Mouse (Mus musculus) brown adipose tissue, adult 24 weeks (tissue): Measurements from ENCODE around the gene Uqcc1. TPM values are rescaled to one million over a fixed set of nuclear protein-coding genes. Genes with fewer than 3 reads are reported as not detected.
A peak's percentile ranks its signal among the peaks of the same experiment; 100 is the strongest.

ENCODE experiments used
- H3K27ac ChIP-seq: fragments of 200-500 bp; replicated peaks from 2 replicates; pipeline ENCODE4 v1.5.1; 2012; ENCODE audit warnings: low read depth, mild to moderate bottlenecking, low read length
- H3K4me1 ChIP-seq: fragments of 200-500 bp; 2 replicates; pipeline ENCODE4 v1.6.1; 2012; ENCODE audit warnings: low read length, mixed read lengths; ENCODE audit not compliant: control insufficient read depth, insufficient read depth, insufficient read length
- H3K4me3 ChIP-seq: fragments of 200-500 bp; 2 replicates; pipeline ENCODE4 v1.5.1; 2012; ENCODE audit warnings: low read depth, mild to moderate bottlenecking, low read length, moderate library complexity; ENCODE audit not compliant: insufficient read depth
- polyA plus RNA-seq: library from polyadenylated mRNA; stranded (reverse); fragments of >200 nt; gene quantifications from 2 replicates; pipeline ENCODE4 v1.2.4, GENCODE M21; 2012; ENCODE audit not compliant: missing spikeins, insufficient read depth, insufficient read length

Uqcc1 gene
- 178 and 202 TPM in 2 replicates for polyA plus RNA-seq

DNA sequence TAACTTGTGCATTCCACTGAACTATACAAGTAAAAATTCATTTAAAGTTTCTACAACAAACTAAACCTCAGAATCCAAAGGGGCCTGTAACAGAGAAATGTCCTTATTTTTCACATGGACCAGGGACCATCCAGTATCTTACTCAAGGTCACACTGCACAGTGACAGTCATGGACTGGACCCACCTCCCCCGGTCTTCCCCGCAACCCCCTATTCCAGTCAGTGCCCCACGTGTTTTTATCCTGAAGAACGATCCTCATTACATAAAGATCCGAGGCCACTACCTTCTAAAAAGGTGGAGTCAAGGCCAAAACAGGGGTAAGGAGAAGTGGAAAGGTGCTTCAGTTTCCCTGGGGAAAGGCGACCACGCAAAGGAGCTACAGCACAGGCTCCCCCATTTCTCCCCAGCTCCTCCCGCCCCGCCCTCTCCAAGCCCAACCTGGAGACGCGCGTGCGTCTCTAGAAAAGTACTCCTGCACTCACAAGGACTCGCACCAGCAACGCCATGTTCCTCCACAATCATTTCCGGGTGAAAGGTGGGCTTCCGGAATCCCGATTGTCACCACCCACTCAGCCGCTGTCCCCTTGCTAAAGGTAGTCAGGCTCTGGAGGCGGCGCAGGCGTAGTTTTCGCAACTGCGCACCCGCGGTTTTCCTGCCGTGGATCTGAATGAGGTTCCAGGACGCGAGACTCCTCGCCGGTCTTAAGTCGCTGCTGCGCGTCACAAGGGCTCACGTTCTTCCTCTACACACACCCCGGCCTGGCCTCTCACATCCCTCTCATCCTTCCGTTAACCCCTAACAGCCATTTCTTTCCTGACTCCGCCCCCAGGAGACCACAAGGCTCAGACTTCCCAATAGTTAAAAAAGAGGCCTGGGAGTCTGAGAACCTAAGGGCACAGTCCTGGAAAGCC lies at the start of gene Uqcc1:
Gene Uqcc1, minus strand, starts transcription at position 780 of the 912 bp plus-strand sequence.
- Histone ChIP-seq H3K4me3 (peak within 1 kb of the TSS; percentile 65), H3K27ac (peak within 1 kb of the TSS; percentile 67), H3K4me1 (peaks cover 5% of the 10 kb centered on the region; the same call in 1 of the 2 replicates)

DNA sequence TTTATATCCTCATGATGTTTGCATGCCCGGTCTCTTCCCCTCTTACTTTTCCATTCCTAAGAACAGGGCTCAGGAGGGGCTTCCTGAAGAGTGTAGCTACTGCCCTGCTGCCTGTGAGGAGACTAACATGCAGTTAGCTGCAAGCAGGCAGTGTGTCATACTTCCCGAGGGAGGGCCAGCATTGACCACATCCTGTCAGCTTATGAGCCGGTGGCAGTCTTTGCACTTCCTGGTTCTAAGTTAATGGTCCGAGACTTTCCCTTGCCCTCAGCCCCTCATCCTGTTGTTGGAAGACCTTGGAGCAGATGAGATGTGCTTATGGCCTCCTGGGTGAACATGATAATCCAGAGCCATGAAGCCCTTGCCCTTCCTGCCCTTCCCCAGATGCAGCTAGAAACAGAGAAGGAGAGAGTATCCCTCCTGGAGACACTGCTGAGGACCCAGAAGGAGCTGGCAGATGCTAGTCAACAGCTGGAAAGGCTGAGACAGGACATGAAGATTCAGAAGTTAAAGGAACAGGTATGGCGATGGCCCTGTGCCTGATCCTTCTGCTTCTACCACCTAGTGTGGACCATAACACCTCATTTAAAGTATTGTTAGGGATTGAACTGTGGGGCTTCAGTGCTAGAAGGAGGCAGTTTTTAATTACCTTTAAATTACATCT lies 49.4 kb upstream of the Uqcc1 start:
- Histone ChIP-seq H3K27ac (peak overlapping the region; percentile 52; the same call in 1 of the 2 replicates), H3K4me3 (peak overlapping the region; percentile 42)

DNA sequence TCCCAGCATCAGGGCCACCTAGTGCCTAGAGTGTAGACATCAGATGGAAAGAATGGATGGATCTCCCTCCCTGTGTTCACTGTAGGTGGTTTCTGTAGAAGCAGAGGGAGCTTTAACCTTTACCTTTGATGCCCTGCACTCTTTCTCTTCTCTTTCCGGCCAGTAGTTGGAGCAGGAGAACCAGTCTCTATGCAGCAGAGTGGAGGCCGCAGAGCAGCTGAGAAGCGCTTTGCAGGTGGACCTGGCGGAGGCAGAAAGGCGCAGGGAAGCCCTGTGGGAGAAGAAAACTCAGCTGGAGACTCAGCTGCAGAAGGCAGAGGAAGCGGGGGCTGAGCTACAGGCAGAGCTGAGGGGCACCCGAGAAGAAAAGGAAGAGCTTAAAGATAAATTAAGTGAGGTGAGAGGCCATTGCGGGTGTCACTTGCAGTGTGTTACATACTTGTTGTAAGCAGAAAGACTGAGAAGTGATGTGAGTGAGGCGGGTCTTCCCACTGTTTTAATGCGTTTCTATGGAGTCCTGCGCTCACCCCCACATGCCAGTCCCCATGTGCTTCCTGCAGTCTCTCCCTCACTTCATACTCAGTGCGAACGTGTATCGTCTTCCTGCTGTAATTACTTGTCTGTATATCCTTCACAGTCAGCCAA lies 44.1 kb upstream of the Uqcc1 start:
- Histone ChIP-seq H3K4me3 (no peak overlapping the region), H3K27ac (no peak overlapping the region), H3K4me1 (no peaks in the 10 kb centered on the region)

More for the DNA sequence above, 49.4 kb upstream of the Uqcc1 start:
- no peaks in the 10 kb centered on the region for H3K4me1 ChIP-seq

DNA sequence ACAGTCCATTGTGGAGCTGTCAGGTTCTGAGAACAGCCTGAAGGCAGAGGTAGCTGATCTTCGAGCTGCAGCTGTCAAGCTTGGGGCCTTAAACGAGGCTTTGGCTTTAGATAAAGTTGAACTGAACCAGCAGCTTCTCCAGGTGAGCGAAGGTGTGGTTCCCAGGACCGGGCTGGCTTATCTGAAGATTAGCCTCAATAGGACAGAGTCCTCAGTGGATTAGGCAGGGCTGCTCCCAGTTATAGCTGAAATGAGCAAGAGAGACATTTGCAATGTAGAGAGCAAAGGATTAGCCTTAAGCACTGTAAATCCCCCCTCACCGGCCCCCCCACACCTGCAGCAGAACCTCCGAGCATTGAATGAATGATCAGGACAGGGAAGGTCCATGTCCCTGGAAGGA lies 43.2 kb upstream of the Uqcc1 start:
- Histone ChIP-seq H3K27ac (no peak overlapping the region), H3K4me3 (no peak overlapping the region), H3K4me1 (no peaks in the 10 kb centered on the region)

DNA sequence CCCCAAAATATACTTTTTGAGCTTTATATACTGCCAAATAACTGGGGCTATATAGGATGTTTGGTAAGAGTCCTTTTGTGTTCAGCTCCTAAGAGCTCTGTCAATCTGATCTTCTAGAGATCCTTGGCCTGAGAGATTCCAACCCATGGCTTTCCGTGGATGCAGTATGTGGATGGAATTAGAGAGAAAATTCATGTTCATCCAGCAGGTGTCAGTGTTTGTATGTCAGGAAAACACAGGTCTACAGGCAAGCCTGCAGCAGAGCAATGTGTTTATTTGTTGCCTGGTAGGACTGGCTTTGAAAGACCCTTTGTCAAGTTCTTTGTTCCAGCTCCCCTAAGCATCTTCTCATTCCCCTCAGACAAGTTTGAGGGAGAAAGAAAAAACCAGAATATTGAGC lies 32.9 kb upstream of the Uqcc1 start:
- H3K4me3 ChIP-seq, result no peak overlapping the region
- no peak overlapping the region for H3K27ac ChIP-seq
- no peaks in the 10 kb centered on the region for H3K4me1 ChIP-seq

DNA sequence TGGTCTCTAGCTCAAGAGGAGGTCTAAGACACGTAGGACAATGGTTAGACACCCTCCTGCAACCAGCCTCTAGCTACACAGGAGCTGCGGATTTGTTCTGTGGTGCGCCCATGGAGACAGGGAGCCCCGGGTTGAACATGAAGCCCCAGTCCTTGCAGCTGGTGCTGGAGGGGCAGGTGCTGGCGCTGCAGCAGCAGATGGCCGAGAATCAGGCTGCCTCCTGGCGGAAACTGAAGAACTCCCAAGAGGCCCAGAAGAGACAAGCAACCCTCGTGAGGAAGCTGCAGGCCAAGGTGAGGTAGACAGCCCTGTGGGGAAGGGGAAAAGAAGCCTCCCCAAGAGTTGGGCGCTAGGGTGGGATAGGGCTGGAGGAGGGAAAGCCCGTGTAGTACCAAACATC lies 31.8 kb upstream of the Uqcc1 start:
- Histone ChIP-seq H3K4me3 (no peak overlapping the region), H3K4me1 (no peaks in the 10 kb centered on the region), H3K27ac (no peak overlapping the region)

DNA sequence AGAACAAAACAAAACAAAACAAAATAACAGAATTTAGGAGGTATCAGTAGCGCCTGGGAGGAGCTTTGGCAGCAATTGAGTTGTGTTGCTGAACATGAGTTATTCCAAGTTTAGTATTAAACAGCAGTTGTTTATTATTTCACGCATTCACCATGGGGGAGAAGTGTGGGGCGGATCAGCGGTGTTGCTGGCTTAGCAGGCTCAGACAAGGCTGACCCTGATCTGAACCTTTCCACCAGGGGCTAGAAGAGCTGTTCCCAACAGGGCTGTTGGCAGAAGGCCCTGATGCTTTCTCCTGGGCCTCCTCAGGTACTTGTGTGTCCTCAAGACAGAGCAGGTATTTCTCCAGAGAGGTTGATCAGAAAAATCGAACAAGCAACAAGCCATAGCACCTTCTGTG lies 29.9 kb upstream of the Uqcc1 start:
- Histone ChIP-seq H3K27ac (no peak overlapping the region), H3K4me1 (no peaks in the 10 kb centered on the region), H3K4me3 (no peak overlapping the region)

DNA sequence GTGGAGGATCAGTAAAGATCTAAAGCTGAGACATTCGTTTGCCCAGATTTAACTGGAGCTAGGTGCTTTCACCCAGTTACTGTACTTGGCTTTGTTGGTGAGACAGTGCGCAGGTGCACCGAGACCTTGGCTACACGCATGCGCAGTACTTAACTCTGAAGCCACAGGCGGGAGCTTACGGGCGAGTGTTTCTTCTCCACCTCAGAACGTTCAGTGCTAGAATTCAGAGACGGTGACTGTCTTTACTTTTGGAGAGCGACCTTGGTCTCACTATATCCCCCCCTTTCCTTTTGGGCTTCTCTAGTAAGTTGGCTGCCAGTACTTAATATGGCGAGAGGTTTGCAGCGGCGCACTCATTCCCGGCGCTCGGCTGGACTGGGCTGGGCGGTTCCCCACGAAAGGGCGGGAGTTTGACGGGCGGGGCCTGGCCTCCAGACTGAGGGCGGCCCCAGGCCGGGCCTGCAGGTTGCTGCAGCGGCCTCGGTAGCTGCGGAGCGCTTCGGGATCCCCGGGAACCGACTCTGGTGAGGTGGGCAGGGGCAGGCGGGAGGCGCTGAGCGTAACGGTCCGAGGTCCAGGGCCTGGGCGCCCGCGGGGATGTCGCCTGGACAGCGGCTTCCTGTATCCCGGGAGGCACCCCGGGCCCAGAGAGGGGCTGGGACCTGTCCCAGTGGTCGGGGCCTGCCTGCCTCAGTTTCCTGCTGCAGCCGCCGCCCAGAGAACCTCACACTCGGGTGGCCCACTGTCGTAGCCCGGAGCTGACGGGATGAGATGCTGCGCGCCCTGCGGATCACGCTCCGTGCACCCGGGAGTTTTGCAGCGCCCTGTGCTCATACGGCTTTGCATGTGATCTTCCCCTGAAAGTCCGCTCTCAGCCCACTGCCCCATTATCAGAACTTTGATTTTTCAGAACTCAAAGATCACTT lies 26.3 kb upstream of the Uqcc1 start, which contains the start of gene Cep250:
Gene Cep250, plus strand, starts transcription at position 325 of the 926 bp plus-strand sequence.
- no peaks in the 10 kb centered on the region for H3K4me1 ChIP-seq
- peak within 1 kb of the TSS; percentile 98 for H3K27ac ChIP-seq
- H3K4me3 ChIP-seq, result peak within 1 kb of the TSS; percentile 71

DNA sequence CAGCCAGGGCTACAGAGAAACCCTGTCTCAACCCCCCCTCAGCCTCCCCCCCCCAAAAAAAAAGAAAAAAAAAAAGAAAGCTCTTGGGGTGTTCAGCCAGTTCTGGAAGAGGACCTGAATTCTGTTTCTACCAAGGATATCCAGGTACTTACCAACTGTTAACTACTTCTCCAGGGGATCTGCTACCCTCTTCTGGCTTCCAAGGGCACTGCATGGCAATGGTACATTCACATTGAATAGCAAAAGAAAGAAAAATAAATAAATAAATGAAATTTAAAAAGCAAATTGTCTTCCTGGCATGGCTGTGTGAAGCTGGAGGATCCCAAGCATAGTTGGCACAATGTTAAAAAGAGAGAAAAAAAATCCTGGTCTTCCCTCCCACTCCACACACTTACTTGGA lies 21.9 kb upstream of the Uqcc1 start:
- no peak overlapping the region for H3K4me3 ChIP-seq
- no peaks in the 10 kb centered on the region for H3K4me1 ChIP-seq

DNA sequence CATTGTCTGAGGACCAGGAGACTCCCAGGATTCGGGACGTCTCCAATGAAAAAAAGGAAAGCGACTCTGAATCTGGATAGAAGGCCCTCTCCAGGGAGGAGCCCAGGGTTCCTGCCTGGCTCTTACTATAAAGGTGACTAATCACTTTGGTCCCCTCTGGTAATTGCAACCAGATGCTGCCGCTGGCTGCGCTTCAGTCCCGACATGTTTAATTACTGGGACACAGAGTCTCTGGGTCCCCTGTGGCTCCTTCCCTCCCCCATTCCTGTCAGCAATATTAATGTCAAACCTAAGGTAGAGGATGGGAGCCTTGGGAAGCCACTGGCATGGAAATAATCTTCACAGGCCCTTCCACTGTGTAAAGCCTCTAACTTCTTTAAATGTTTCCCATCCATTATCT lies 19.3 kb upstream of the Uqcc1 start:
- no peak overlapping the region for H3K4me3 ChIP-seq
- H3K4me1 ChIP-seq, result no peaks in the 10 kb centered on the region; the same call in 1 of the 2 replicates
- no peak overlapping the region for H3K27ac ChIP-seq

More for the DNA sequence above, 21.9 kb upstream of the Uqcc1 start:
- H3K27ac ChIP-seq, result no peak overlapping the region

DNA sequence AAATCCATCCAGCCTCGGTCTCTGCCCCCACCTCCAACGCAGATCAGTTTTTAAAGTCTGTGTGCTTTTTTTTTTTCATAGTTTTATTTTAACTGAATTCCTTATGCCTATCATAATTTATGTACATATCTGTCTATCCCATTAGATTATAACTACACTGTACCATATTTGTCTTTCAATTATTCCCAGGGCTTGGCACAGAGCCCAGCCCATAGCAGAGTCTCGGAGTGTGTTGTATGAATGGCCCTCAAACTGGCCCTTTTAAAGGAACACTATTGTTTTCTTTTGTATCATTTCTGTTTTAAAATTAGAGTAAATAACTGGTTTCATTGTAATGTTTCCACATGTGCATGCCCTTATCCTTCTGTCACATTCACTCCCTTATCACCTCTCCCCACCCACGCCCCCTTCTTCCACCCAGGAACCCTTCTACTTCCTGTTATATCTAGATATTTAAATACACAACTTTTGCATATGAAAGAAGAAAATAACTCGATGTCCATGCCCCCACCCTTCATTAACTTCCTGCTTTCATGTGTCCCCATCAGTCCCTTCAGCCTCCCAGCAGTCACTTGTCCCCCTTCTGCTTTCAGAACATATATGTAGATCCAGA lies 17.4 kb upstream of the Uqcc1 start:
- Histone ChIP-seq H3K4me1 (peaks cover 2% of the 10 kb centered on the region; the same call in 1 of the 2 replicates), H3K4me3 (no peak overlapping the region), H3K27ac (no peak overlapping the region)

DNA sequence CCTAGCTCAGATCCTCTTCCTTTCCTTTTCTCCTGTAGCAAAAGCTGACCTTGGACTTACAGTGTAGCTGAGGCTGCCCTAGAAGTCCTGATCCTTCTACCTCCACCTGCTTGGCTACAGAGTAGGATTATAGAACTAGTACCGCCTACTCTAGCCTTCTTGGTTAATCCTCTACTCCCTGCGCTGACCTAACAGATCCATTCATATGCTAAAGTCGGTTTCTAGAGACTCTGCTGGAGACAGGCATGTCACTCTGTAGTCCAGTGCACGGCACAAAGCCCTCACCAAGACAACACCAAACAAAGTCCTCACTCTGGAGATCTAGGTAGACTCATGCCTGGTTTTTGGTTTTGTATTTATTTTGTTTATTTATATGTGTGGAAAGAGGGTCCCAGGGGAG lies 16.4 kb upstream of the Uqcc1 start:
- H3K4me3 ChIP-seq, result no peak overlapping the region
- H3K4me1 ChIP-seq, result peaks cover 3% of the 10 kb centered on the region; the same call in 1 of the 2 replicates
- no peak overlapping the region for H3K27ac ChIP-seq

DNA sequence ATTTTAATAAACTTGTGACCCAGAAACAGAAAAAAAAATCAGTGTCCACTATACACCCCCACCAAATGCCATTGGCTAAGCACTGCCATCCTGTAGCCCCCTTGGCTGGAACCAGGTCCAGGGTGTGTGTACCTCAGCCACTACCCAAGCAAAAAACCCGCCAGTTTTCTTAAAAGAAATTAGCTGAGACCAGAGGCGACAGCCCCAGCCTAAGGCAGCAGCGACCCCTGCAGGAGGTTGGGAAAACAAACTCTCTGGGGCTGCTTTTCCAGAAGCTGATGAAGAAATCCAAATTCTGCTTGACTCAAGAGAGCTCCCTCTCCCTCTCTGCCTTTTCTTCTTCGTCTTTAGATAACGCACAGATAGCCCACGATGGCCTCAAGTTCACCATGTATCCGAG lies 16.0 kb upstream of the Uqcc1 start:
- Histone ChIP-seq H3K4me1 (peaks cover 7% of the 10 kb centered on the region; the same call in 1 of the 2 replicates), H3K4me3 (no peak overlapping the region), H3K27ac (no peak overlapping the region)

DNA sequence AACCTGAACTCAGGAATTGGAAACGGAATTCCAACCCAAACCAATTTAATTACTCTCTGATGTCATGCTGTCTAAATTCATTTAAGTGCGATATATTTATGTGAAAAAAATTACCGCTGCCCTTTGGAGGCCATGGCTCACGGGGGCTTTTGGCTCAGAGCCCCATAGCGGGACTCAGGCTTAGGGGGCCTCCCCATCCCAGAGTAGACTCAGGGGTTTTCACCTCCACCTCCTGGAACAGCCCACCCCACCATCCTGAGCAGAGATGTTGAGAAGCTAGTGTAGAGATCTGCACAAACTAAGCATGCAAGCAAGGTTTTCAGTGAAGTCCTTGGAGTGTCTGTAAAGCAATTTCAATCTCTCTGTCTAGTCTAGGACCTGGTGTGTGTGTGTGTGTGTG lies 15.5 kb upstream of the Uqcc1 start:
- H3K4me1 ChIP-seq, result peaks cover 9% of the 10 kb centered on the region; the same call in 1 of the 2 replicates
- no peak overlapping the region for H3K27ac ChIP-seq
- H3K4me3 ChIP-seq, result no peak overlapping the region
